Mouse (Mus musculus) erythroblast, embryonic 14.5 days (primary cell): ENCODE data around the gene Eef1akmt4.

Experiments used
- GATA1 ChIP-seq: IDR thresholded peaks from 2 replicates; pipeline ENCODE4 v1.6.1; 2012; ENCODE audit warnings: low read length, inconsistent platforms, mixed read lengths
- TAL1 ChIP-seq: IDR thresholded peaks from 3 replicates; pipeline ENCODE4 v1.6.1; 2012; ENCODE audit warnings: low read length, inconsistent platforms, mixed read lengths

- no peak for TF ChIP-seq TAL1
- no peak for TF ChIP-seq GATA1
These were observed 9.4 kb downstream of the Eef1akmt4 start for GRCm38 (mm10) chr16:20620751-20621190.
